Mouse (Mus musculus): ENCODE measurements around the gene Commd8. TPM values are rescaled to one million over a fixed set of nuclear protein-coding genes. Genes with fewer than 3 reads are reported as not detected.

The Commd8 gene
- total and polyA plus RNA-seq, 2 experiments: 2.3 to 13.8 TPM

DNA sequence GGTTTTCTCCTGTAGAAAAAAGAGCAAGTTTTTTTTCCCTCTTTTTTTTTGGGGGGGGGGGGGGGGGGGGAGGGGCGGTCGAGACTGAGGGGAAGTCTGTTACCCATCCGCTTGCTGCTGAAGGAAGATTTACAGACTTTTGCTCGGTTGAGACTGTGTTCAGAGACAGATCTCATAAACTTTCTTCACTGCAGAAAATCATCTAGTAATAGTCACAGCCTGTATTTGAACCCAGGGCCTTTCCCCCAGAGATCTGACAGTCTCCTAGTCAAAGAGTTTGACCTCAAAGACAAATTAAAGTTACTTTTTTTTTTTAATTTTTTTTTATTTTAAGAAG lies 264 bp upstream of the Commd8 start:
- peaks cover 14% of the 10 kb centered on the region; the same call in 1 of the 2 replicates for H3K79me2 ChIP-seq (ENCODE audit: control insufficient read depth, insufficient read depth, low read length)
- no peak overlapping the region for H3K9ac ChIP-seq (ENCODE audit: low read depth, low read length)
- WGBS: 0% methylated on average over 4 of the region's 4 CpGs
- peaks cover 14% of the 10 kb centered on the region for H3K36me3 ChIP-seq (ENCODE audit: control insufficient read depth, insufficient read depth, low read length)
- H3K27me3 ChIP-seq (ENCODE audit: control insufficient read depth, insufficient read depth, low read length): no peaks in the 10 kb centered on the region
- H3K4me3 ChIP-seq (ENCODE audit: insufficient read depth, low read depth, low read length): 0 out of 2 replicates have a peak overlapping the region, but pooled peaks have one; percentile 24
- H3K4me1 ChIP-seq (ENCODE audit: control insufficient read depth, insufficient read depth, low read length): 0 out of 2 replicates have a peak, but pooled peaks cover 4% of the 10 kb centered on the region
- TF ChIP-seq CTCF (IDR thresholded peaks at IDR 0.05; ENCODE audit: low read depth, low read length) (no peak), POLR2A (IDR thresholded peaks at IDR 0.05; ENCODE audit: extremely low read depth, insufficient read depth, low read length) (no peak)
- no peak overlapping the region for H3K27ac ChIP-seq (replicated peaks; ENCODE audit: insufficient read depth, low read depth, low read length)
- no peak for DNase-seq (ENCODE audit: extremely low read depth, low read depth, low spot score)

DNA sequence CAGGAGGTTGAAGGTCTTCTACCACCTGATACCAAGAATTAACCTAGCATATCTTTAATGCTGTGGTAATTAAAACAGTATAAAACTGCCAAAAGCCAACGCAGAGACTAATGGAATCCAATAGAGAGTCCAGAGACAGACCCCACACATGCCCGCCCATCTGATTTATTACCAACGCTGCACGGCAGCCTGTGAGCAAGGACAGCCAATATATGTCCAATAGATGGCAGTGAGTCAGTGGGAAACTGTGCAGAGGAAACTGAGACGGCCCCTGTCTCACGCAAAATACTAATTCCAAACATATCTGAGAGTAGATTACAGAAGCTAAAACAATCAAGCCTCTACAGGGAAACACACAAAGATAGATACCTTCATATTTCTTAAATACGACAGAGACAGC lies 3.6 kb downstream of the Commd8 start:
- no peak for DNase-seq (ENCODE audit: extremely low read depth, low read depth, low spot score)
- H3K9ac ChIP-seq (ENCODE audit: low read depth, low read length): no peak overlapping the region
- H3K27me3 ChIP-seq (ENCODE audit: control insufficient read depth, insufficient read depth, low read length): no peaks in the 10 kb centered on the region
- TF ChIP-seq POLR2A (IDR thresholded peaks at IDR 0.05; ENCODE audit: extremely low read depth, insufficient read depth, low read length): no peak
- H3K4me3 ChIP-seq (ENCODE audit: insufficient read depth, low read depth, low read length): no peak overlapping the region
- H3K27ac ChIP-seq (replicated peaks; ENCODE audit: insufficient read depth, low read depth, low read length): no peak overlapping the region
- peaks cover 14% of the 10 kb centered on the region; the same call in 1 of the 2 replicates for H3K79me2 ChIP-seq (ENCODE audit: control insufficient read depth, insufficient read depth, low read length)
- peaks cover 7% of the 10 kb centered on the region for H3K4me1 ChIP-seq (ENCODE audit: control insufficient read depth, insufficient read depth, low read length)
- H3K36me3 ChIP-seq (ENCODE audit: control insufficient read depth, insufficient read depth, low read length): peaks cover 45% of the 10 kb centered on the region
- 77% methylated on average over 7 of the region's 7 CpGs for WGBS

DNA sequence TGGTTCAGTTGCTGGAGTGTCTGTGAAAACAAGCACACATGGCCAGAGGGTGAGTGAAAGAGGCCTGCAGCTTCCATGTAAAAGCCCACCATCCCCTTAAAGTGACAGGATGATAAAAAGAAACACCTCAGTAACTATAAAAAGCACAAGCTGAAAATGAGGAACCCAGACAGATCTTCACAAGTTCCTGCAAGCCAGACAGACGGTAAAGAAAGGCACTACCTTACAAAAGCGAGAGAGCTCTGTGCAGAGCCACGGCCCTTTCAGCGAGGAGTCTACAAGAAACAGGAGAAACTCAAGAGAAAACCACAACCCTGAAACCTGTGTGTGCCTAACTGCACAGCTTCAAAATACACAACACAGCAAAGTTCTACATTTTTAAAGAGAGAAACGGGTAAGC lies 5.1 kb downstream of the Commd8 start:
- 92% methylated on average over 5 of the region's 5 CpGs for WGBS
- no peak for DNase-seq (ENCODE audit: extremely low read depth, low read depth, low spot score)
- Histone ChIP-seq H3K4me3 (ENCODE audit: insufficient read depth, low read depth, low read length) (no peak overlapping the region), H3K27me3 (ENCODE audit: control insufficient read depth, insufficient read depth, low read length) (no peaks in the 10 kb centered on the region), H3K27ac (replicated peaks; ENCODE audit: insufficient read depth, low read depth, low read length) (no peak overlapping the region), H3K4me1 (ENCODE audit: control insufficient read depth, insufficient read depth, low read length) (peaks cover 7% of the 10 kb centered on the region), H3K9ac (ENCODE audit: low read depth, low read length) (no peak overlapping the region), H3K36me3 (ENCODE audit: control insufficient read depth, insufficient read depth, low read length) (peaks cover 54% of the 10 kb centered on the region), H3K79me2 (ENCODE audit: control insufficient read depth, insufficient read depth, low read length) (peaks cover 13% of the 10 kb centered on the region; the same call in 1 of the 2 replicates)
- no peak for TF ChIP-seq CTCF (IDR thresholded peaks at IDR 0.05; ENCODE audit: low read depth, low read length)
- TF ChIP-seq POLR2A (IDR thresholded peaks at IDR 0.05; ENCODE audit: extremely low read depth, insufficient read depth, low read length): no peak

DNA sequence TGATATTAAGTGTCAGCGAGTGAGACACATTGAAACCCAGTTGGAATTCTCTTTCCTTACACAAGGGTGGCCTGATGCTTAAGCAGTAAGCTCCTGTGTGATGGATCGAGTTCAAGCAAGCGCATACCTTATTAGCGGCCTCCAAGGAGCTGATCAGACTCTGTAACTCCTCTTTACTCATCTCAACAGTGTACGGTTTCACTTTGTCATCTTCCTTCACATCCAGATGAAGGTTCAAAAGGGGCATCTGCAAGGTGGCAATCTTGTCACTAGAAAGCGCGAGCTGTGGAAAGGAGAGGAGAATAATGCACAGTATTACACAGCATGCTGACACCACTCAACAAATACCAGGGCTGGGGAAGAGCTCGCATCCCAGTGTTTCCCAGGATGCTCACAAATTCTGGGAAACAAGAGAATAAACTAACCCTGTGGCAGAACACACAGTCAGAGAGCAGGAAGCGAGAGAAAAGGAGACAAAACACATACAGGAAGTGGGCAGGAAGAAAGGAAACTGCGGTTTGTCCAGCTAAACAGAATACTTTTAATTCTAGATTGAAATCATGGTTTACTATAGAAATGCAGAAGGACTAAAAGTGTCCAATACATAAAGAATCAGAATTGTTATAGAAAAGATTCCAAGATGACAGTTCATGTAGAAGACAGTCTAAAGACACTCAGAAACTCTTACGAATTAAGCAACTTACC lies 7.1 kb downstream of the Commd8 start:
- Histone ChIP-seq H3K79me2 (ENCODE audit: control insufficient read depth, insufficient read depth, low read length) (peaks cover 2% of the 10 kb centered on the region; the same call in 1 of the 2 replicates), H3K27ac (replicated peaks; ENCODE audit: insufficient read depth, low read depth, low read length) (no peak overlapping the region), H3K36me3 (ENCODE audit: control insufficient read depth, insufficient read depth, low read length) (peaks cover 62% of the 10 kb centered on the region), H3K4me3 (ENCODE audit: insufficient read depth, low read depth, low read length) (no peak overlapping the region), H3K27me3 (ENCODE audit: control insufficient read depth, insufficient read depth, low read length) (no peaks in the 10 kb centered on the region), H3K4me1 (ENCODE audit: control insufficient read depth, insufficient read depth, low read length) (peaks cover 4% of the 10 kb centered on the region), H3K9ac (ENCODE audit: low read depth, low read length) (no peak overlapping the region)
- peak; percentile 7 for DNase-seq (ENCODE audit: extremely low read depth, low read depth, low spot score)
- whole genome bisulfite sequencing: 81% methylated on average over 11 of the region's 11 CpGs
- TF ChIP-seq POLR2A (IDR thresholded peaks at IDR 0.05; ENCODE audit: extremely low read depth, insufficient read depth, low read length) (no peak), CTCF (IDR thresholded peaks at IDR 0.05; ENCODE audit: low read depth, low read length) (no peak)

DNA sequence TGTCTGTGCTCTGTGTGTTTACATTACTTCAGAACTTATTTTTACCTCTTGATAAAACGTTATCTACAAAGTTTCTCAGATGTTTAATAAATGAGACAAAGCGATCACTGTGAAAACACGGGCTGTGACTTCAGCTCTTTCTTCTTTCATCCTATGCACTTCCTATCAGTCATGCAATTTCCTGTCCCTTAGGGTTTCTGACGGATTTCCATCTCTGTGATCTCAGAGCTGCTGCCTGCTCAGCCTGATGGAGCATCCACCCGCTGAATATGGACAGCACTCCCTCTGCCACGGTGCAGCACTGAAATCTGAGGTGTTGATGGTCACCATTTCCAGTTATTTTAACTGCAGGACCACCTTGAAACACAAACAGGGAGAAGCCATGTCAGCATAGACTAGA lies 8.5 kb downstream of the Commd8 start:
- WGBS: 68% methylated on average over 6 of the region's 6 CpGs

DNA sequence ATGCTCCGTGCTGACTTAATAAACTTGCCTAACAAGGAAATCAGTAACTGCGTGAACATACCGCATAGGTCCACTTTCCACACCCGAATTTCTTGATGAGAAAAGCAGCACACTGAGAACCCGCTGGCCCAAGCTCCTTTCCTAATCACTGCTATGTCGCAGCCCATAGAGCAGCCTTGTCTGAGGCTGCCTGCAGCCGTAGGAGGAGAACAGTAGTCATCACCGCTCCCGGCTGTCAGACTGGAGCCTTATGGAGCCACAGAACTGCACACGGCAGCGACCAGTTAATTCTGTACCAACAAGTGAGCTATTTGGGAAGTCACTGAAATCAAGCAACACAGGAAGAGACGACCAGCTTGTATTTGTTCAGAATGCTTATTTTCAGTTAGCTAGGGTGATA lies 9.3 kb downstream of the Commd8 start:
- H3K9ac ChIP-seq (ENCODE audit: low read depth, low read length): no peak overlapping the region
- no peaks in the 10 kb centered on the region for H3K27me3 ChIP-seq (ENCODE audit: control insufficient read depth, insufficient read depth, low read length)
- no peak overlapping the region for H3K27ac ChIP-seq (replicated peaks; ENCODE audit: insufficient read depth, low read depth, low read length)
- peaks cover 3% of the 10 kb centered on the region for H3K4me1 ChIP-seq (ENCODE audit: control insufficient read depth, insufficient read depth, low read length)
- DNase-seq (ENCODE audit: extremely low read depth, low read depth, low spot score): no peak
- H3K4me3 ChIP-seq (ENCODE audit: insufficient read depth, low read depth, low read length): no peak overlapping the region
- no peak for TF ChIP-seq CTCF (IDR thresholded peaks at IDR 0.05; ENCODE audit: low read depth, low read length)
- no peak for TF ChIP-seq POLR2A (IDR thresholded peaks at IDR 0.05; ENCODE audit: extremely low read depth, insufficient read depth, low read length)
- H3K79me2 ChIP-seq (ENCODE audit: control insufficient read depth, insufficient read depth, low read length): no peaks in the 10 kb centered on the region
- peaks cover 49% of the 10 kb centered on the region for H3K36me3 ChIP-seq (ENCODE audit: control insufficient read depth, insufficient read depth, low read length)
- WGBS: 95% methylated on average over 12 of the region's 12 CpGs

More for the DNA sequence above, 8.5 kb downstream of the Commd8 start:
- Histone ChIP-seq H3K27ac (replicated peaks; ENCODE audit: insufficient read depth, low read depth, low read length) (no peak overlapping the region), H3K27me3 (ENCODE audit: control insufficient read depth, insufficient read depth, low read length) (no peaks in the 10 kb centered on the region), H3K9ac (ENCODE audit: low read depth, low read length) (no peak overlapping the region), H3K36me3 (ENCODE audit: control insufficient read depth, insufficient read depth, low read length) (peaks cover 54% of the 10 kb centered on the region), H3K79me2 (ENCODE audit: control insufficient read depth, insufficient read depth, low read length) (no peaks in the 10 kb centered on the region), H3K4me3 (ENCODE audit: insufficient read depth, low read depth, low read length) (no peak overlapping the region), H3K4me1 (ENCODE audit: control insufficient read depth, insufficient read depth, low read length) (peaks cover 3% of the 10 kb centered on the region)
- no peak for DNase-seq (ENCODE audit: extremely low read depth, low read depth, low spot score)
- TF ChIP-seq CTCF (IDR thresholded peaks at IDR 0.05; ENCODE audit: low read depth, low read length) (no peak), POLR2A (IDR thresholded peaks at IDR 0.05; ENCODE audit: extremely low read depth, insufficient read depth, low read length) (no peak)

All from liver, adult 2 months (tissue).